Mouse (Mus musculus) liver, embryonic 11.5 days (tissue): Measurements from ENCODE around the gene Vgf. TPM values are rescaled to one million over a fixed set of nuclear protein-coding genes. Genes with fewer than 3 reads are reported as not detected.
A peak's percentile ranks its signal among the peaks of the same experiment; 100 is the strongest.

Source experiments
- ATAC-seq: fragments of 200-750 bp; cut with Nextera tagmentation; replicated peaks from 2 replicates; pipeline ENCODE4 v1.8.0; 2017; ENCODE audit warnings: moderate number of reproducible peaks, mild to moderate bottlenecking, moderate TSS enrichment, moderate library complexity; ENCODE audit not compliant: low FRiP score
- DNase-seq: peaks from one replicate; pipeline ENCODE4 v3.0.0-alpha.2; 2017; ENCODE audit warnings: low spot score
- H3K27ac ChIP-seq: fragments of 300-500 bp; sonication (generic); 2 replicates; pipeline ENCODE4 v1.5.1; 2014; ENCODE audit warnings: mild to moderate bottlenecking, low read depth, low read length, control low read depth
- H3K27me3 ChIP-seq: fragments of 300-500 bp; sonication (generic); replicated peaks from 2 replicates; pipeline ENCODE4 v1.6.1; 2014; ENCODE audit warnings: low read length, mixed read lengths; ENCODE audit not compliant: control insufficient read depth, insufficient read depth
- H3K36me3 ChIP-seq: fragments of 300-500 bp; sonication (generic); 2 replicates; pipeline ENCODE4 v1.6.1; 2014; ENCODE audit warnings: mild to moderate bottlenecking, low read length, moderate library complexity, mixed read lengths; ENCODE audit not compliant: control insufficient read depth, insufficient read depth
- H3K4me1 ChIP-seq: fragments of 300-500 bp; sonication (generic); replicated peaks from 2 replicates; pipeline ENCODE4 v1.6.1; 2014; ENCODE audit warnings: low read length, mixed read lengths; ENCODE audit not compliant: control insufficient read depth, insufficient read depth
- H3K4me2 ChIP-seq: fragments of 300-500 bp; sonication (generic); 2 replicates; pipeline ENCODE4 v1.6.1; 2014; ENCODE audit warnings: mild to moderate bottlenecking, control low read depth, moderate library complexity
- H3K4me3 ChIP-seq: fragments of 300-500 bp; sonication (generic); 2 replicates; pipeline ENCODE4 v1.5.1; 2014; ENCODE audit warnings: low read depth, low read length, control low read depth
- H3K9ac ChIP-seq: fragments of 300-500 bp; sonication (generic); 2 replicates; pipeline ENCODE4 v1.6.1; 2014; ENCODE audit warnings: low read depth, low read length, control low read depth
- H3K9me3 ChIP-seq: fragments of 300-500 bp; sonication (generic); 2 replicates; pipeline ENCODE4 v1.6.1; 2016; ENCODE audit warnings: low read length, inconsistent platforms, mixed read lengths; ENCODE audit not compliant: control insufficient read depth
- WGBS: fragments of 180-500 bp; shearing (Covaris S2); extraction: QIAGEN DNeasy Blood & Tissue Kit; methylation state at CpG from one replicate; pipeline ENCODE4 v1.1.7; 2014; 5-methylcytosine and 5-hydroxymethylcytosine counted together
- polyA plus RNA-seq: library from polyadenylated mRNA; unstranded; fragments of >200 nt; fragmentation: Nextera tagmentation; extraction: Ambion mirVana; gene quantifications from 2 replicates; pipeline ENCODE4 v1.2.1, GENCODE M21; 2014

Vgf gene
- polyA plus RNA-seq, 1 experiment from 2014 or later, result 0.07 TPM

DNA sequence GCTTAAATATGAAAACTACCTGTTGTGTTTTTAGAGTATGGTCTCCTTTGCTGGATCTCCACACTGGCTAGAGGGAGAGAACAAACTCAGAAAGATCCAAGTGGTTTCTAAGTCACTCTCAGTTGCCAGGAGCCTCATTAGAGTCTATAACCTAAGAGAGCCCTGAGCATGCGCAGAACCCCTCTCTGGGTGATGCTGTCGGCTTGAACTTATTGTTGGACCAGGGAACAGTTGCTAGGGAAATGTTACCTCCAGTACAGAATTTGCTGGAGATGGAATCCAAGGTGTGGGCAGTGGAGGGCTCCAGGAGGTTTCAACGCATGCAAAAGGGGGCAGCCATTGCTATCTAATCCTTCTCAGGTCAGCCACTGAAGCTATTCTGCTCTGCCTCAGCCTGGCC lies 1.9 kb upstream of the Vgf start:
- no peak overlapping the region for H3K4me2 ChIP-seq

GRCm38 (mm10) chr5:137025132-137025531 lies 1.1 kb upstream of the Vgf start:
- DNase-seq (peak; percentile 76), ATAC-seq (no peak)
- H3K27me3 ChIP-seq, result peaks cover 62% of the 10 kb centered on the region
- H3K4me1 ChIP-seq, result 0 out of 2 replicates have a peak, but pooled peaks cover 3% of the 10 kb centered on the region
- H3K36me3 ChIP-seq, result no peaks in the 10 kb centered on the region
- no peak overlapping the region; the same call in 1 of the 2 replicates for H3K4me2 ChIP-seq
- H3K27ac ChIP-seq, result no peak overlapping the region
- under 1% methylated on average over 23 of the region's 23 CpGs for WGBS
- no peak overlapping the region for H3K4me3 ChIP-seq
- H3K9me3 ChIP-seq, result no peaks in the 10 kb centered on the region
- H3K9ac ChIP-seq, result no peak overlapping the region

More for the DNA sequence above, 1.9 kb upstream of the Vgf start:
- peaks cover 54% of the 10 kb centered on the region for H3K27me3 ChIP-seq
- no peak overlapping the region for H3K27ac ChIP-seq
- DNase-seq, result no peak
- H3K9me3 ChIP-seq, result no peaks in the 10 kb centered on the region
- no peaks in the 10 kb centered on the region for H3K4me1 ChIP-seq
- H3K4me3 ChIP-seq, result no peak overlapping the region
- no peaks in the 10 kb centered on the region for H3K36me3 ChIP-seq
- no peak overlapping the region for H3K9ac ChIP-seq
- ATAC-seq, result no peak
- 51% methylated on average over 3 of the region's 3 CpGs for WGBS

DNA sequence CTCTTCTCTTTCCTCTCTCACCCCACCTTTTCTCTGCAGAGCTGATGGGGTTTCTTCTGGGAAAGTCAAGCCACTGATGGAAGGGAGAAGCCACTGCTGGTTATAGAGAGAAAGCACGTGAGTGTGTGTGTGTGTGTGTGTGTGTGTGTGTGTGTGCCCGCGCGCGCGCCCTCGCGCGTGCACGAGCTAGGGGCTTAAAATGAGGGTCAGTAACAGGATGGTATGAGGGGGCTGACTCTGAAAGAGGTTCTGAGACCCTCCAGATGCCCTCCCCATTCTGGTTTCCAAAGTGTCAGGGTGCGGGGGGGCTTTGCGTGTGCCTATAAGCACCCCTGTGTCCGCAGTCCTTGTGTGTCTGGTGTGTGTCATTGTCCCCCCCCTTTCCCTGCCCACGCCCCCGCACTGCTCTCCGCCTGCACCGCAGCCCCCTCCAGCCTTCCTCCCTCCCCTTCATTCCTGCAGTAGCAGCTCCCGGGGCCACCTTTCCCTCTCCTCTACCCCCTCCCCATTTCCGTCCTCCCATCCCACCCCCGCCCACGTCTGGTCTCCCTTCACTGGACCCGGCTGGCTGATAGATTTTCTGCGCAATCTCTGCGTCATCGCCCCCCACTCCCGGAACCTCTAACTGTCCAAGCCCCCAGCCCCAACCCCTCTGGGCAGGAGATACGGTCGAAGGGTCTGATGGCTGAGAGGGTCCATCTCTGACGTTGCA lies 2.5 kb downstream of the Vgf start:
- WGBS, result 5% methylated on average over 27 of the region's 29 CpGs
- Histone ChIP-seq H3K4me3 (peak overlapping the region; percentile 5; the same call in 1 of the 2 replicates), H3K36me3 (no peaks in the 10 kb centered on the region), H3K4me1 (peaks cover 23% of the 10 kb centered on the region), H3K4me2 (peak overlapping the region; percentile 80), H3K27ac (no peak overlapping the region), H3K9me3 (no peaks in the 10 kb centered on the region), H3K9ac (no peak overlapping the region), H3K27me3 (peaks cover 84% of the 10 kb centered on the region)
- DNase-seq (no peak), ATAC-seq (no peak)

DNA sequence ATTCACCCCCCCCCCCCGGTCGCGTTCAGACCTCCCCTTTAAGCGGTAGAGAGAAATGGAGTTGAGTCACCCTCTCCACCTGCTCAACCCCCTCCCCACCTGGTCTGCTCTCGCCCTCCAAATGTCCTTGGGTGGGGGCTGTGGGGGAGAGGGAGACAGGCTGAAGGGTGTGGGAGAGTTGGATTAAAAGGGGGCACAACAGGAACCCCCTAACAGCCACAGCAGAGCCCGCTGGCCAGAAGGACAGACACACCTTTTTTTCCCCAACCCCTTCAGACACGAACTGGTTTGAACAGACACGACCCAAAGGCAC lies 3.0 kb downstream of the Vgf start:
- peak overlapping the region; percentile 80 for H3K4me2 ChIP-seq
- peak overlapping the region; percentile 46 for H3K4me3 ChIP-seq
- H3K27me3 ChIP-seq, result peaks cover 84% of the 10 kb centered on the region
- H3K36me3 ChIP-seq, result no peaks in the 10 kb centered on the region
- ATAC-seq (no peak), DNase-seq (no peak)
- no peak overlapping the region for H3K27ac ChIP-seq
- H3K9me3 ChIP-seq, result no peaks in the 10 kb centered on the region
- WGBS, result 3% methylated on average over 8 of the region's 8 CpGs
- H3K4me1 ChIP-seq, result peaks cover 23% of the 10 kb centered on the region
- no peak overlapping the region for H3K9ac ChIP-seq

- H3K4me2 ChIP-seq, result peak overlapping the region; percentile 80
- H3K4me1 ChIP-seq, result peaks cover 23% of the 10 kb centered on the region
- under 1% methylated on average over 52 of the region's 52 CpGs for WGBS
- ATAC-seq (peak; percentile 78), DNase-seq (peak; percentile 99)
- H3K27me3 ChIP-seq, result peaks cover 78% of the 10 kb centered on the region
- H3K27ac ChIP-seq, result no peak overlapping the region
- no peaks in the 10 kb centered on the region for H3K9me3 ChIP-seq
- H3K4me3 ChIP-seq, result peak overlapping the region; percentile 46
- H3K9ac ChIP-seq, result no peak overlapping the region
- H3K36me3 ChIP-seq, result no peaks in the 10 kb centered on the region; the same call in 1 of the 2 replicates
Measured at GRCm38 (mm10) chr5:137029643-137030415, 3.6 kb downstream of the Vgf start.

DNA sequence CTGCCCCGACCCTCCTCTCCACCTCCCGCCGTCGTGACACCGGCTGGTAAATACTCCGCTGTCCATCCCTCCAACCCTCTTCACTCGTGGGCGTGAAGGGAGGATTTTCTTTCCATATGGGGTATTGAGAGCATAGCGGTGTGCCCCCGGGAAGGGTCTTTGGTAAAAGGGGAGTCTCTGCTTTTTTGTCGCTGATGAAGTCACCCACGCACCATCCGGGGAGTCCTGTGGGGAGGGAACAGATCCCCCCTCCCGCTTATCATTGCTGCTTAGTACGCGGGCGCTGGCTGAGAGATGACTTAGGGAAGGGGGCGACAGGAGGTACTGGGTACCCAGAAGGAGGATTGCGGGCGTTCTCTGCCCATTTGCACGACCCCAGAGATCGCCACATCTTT lies 4.2 kb downstream of the Vgf start:
- Histone ChIP-seq H3K4me1 (peaks cover 23% of the 10 kb centered on the region), H3K9ac (no peak overlapping the region), H3K27ac (no peak overlapping the region), H3K4me2 (peak overlapping the region; percentile 80), H3K4me3 (0 out of 2 replicates have a peak overlapping the region, but pooled peaks have one; percentile 46), H3K27me3 (peaks cover 72% of the 10 kb centered on the region), H3K9me3 (no peaks in the 10 kb centered on the region), H3K36me3 (no peaks in the 10 kb centered on the region; the same call in 1 of the 2 replicates)
- DNase-seq, result no peak
- 16% methylated on average over 22 of the region's 22 CpGs for WGBS
- no peak for ATAC-seq

- WGBS, result 3% methylated on average over 78 of the region's 78 CpGs
Measured at GRCm38 (mm10) chr5:137031076-137032032, 5.2 kb downstream of the Vgf start.

GRCm38 (mm10) chr5:137032033-137032421 lies 5.8 kb downstream of the Vgf start:
- DNase-seq (peak; percentile 48), ATAC-seq (no peak)
- H3K4me2 ChIP-seq, result peak overlapping the region; percentile 98
- H3K4me3 ChIP-seq, result peak overlapping the region; percentile 56
- H3K36me3 ChIP-seq, result no peaks in the 10 kb centered on the region; the same call in 1 of the 2 replicates
- H3K4me1 ChIP-seq, result peaks cover 23% of the 10 kb centered on the region
- no peak overlapping the region for H3K27ac ChIP-seq
- no peak overlapping the region for H3K9ac ChIP-seq
- under 1% methylated on average over 33 of the region's 33 CpGs for WGBS
- H3K27me3 ChIP-seq, result peaks cover 56% of the 10 kb centered on the region
- H3K9me3 ChIP-seq, result no peaks in the 10 kb centered on the region

More at GRCm38 (mm10) chr5:137031076-137032032, 5.2 kb downstream of the Vgf start:
- Histone ChIP-seq H3K4me3 (peak overlapping the region; percentile 56), H3K36me3 (no peaks in the 10 kb centered on the region; the same call in 1 of the 2 replicates), H3K9me3 (no peaks in the 10 kb centered on the region), H3K9ac (no peak overlapping the region), H3K4me1 (peaks cover 23% of the 10 kb centered on the region), H3K27ac (no peak overlapping the region), H3K4me2 (peak overlapping the region; percentile 98), H3K27me3 (peaks cover 63% of the 10 kb centered on the region)
- ATAC-seq, result no peak
- peak; percentile 50 for DNase-seq
